Mouse (Mus musculus): Measurements from ENCODE around the gene Phf7.

Phf7 gene

DNA sequence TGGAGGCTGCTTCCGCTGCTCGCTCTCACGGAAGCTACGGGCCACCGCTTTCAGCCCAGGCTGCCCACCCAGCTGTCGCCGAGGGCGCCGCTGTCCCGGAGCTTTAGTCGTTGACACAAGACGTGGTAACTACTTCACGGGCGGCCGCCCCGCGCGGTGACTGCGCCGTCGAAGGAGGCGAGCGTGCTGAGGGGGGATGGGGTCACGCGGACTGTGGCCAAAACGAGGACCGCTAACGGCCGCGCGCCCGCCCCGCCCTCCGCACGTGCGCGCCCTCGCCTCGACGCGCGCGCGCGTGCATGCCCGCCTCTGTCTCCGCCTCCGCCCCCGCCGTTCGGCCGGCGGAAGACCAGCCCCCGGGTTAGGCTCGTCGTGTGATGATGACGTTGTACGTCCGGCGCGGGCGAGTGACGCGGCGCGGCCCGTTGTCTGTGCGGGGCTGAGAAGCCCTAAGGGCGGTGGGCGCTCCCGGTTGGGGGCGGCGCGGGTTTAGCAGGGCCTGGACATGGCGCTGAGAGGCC is at the start of gene Phf7, which contains the start of gene Bap1:
TSS of gene Phf7 (minus strand) at position 234 of the 521 bp plus-strand sequence.
TSS of gene Bap1 (plus strand) at position 367 of the 521 bp plus-strand sequence.
- DNase-seq (ENCODE audit: low spot score in 2 of 2): peak; percentile 97 to 98

DNA sequence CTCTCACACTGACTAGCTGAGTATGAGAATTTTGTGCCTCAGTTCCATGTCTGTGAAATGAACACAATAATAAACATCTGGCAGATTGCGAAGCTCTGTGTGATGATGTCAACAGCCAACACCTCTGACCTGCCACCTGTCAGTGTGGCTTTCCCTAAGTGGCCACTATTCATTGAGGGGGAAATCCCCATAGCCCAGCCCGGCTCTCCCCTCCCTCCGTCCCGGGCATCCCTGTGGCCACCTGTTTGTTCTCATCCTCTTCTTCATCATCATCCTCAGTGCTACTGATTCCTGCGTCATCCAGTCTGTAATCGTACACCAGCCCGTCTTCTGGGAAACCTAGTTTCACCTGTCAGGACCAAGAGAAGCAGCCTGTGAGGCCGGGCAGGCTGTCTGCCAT is 34.6 kb upstream of the Phf7 start:
- no peak for DNase-seq (ENCODE audit: low spot score in 2 of 2)

DNA sequence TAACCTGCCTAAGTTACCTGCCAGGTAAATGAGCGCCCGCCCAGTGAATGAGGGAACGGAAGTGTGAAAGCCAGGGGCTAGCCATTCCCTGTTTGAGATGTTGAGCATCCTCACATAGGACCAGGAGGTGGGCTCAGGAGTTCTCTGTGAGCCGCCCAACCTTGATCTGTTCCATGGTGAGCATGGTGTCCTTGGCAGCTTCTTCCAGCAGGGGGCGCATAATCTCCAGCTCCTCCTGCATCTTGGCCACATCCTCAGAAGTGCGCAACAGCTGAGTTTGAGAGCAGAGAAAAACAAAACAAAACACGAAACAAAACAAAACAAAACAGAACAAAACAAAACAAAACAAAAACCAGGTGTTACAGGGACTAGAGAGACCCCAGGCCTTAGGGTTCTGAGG is 21.0 kb upstream of the Phf7 start:
- peak; percentile 82 to 87 for DNase-seq (ENCODE audit: low spot score in 2 of 2)

DNA sequence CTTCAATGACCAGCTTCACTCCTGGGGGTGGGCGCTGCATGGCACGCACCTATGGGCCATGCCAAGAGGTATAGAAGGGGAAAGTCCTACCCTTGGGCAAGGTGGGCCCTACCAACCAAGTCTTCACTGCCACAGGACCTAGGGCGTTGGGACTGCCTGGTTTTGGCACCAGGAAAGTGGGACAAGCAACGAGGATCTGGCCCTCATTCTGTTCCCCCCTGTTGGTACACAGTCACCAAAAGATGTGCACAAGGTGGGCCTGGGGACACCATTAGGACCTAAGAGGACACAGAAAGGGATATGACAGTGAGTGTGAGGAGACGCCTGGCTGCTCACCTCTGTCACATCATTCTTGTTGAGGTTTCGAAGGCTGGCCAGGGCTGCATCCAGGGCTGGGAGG is 20.0 kb upstream of the Phf7 start:
- DNase-seq (ENCODE audit: low spot score in 2 of 2): no peak

DNA sequence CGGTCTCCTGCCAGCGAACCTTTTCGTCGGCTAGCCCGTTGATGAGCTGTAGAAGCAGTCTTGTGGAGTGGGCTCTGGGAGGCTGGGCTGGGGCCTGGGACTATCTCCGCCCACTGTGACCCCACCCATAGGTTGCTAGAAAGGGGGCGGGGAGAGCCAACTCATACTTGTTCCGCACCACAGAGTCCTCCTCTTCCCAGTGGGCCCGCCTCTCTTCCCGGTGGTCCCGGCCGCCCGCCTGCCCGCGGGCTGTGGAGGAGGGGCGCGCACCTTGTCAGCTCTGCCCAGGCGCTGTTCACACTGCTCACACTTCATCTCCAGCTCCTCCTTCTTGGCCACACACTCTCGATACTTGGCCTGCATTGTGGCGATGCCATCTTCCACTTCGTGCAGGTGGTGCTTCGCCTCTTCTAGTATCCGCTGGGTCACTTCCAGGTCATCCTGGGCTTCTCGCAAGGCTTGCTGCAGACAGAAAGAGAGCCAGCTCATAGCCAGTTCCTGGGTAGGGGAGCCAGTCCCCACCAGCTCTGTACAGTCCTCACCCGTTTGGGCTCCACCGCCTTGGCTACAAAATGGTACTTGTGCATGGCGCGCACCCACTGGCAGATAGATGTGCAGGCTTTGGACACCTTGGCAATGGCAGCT is 18.5 kb upstream of the Phf7 start:
- peak; percentile 76 for DNase-seq (ENCODE audit: low spot score in 2 of 2)

DNA sequence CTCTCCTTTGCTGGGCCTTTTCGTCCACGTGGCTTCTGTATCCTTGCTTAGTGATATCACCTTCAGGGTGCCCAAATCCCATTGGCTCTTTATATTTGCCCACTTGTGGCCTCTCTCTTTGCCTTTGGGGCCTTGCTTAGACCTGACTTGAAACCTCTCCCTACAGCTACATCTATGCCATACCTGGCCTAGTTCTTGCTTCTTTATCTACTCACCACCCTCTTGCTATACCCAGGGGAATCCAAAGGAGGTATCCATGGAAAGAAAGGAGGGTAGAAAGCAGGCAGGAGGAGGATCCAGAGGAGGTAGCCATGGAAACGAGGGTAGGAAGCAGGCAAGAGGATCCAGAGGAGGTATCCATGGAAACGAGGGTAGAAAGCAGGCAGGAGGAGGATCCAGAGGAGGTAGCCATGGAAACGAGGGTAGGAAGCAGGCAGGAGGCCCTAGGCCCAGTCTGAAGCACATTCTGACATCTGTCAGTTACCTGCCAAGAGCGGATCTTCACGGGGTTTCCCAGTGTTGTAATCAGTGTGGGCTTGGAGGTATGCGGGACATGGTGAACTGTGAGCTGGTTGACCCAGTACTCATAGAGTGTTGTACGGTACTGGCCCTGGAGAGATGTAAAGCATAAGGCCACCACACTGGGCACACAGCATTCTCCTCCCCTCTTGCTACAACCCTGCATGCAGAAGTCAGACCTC is 17.3 kb upstream of the Phf7 start:
- DNase-seq (ENCODE audit: low spot score in 2 of 2): peak; percentile 67 to 87

DNA sequence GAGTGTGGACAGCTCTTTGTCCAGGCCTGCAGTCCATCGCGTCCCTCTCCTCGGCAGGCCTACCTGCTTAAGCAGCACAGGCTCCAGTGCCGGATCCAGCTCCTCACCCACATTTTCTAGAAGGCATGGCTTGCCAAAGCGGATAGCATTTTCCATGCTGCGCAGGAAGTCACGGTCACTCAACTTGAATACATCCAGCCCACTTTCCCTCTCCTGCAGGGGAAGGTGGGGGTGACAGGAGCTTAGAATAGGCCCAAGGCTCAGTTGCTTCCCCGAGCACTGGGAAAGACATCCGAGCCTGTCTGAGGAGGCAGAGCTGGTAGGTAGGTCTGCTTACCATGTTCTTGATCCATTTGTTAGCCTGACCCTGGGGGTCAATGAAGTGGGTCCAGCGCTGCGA is 16.5 kb upstream of the Phf7 start:
- peak in 1 of 2 experiments; percentile 33 for DNase-seq (ENCODE audit: low spot score in 2 of 2)

DNA sequence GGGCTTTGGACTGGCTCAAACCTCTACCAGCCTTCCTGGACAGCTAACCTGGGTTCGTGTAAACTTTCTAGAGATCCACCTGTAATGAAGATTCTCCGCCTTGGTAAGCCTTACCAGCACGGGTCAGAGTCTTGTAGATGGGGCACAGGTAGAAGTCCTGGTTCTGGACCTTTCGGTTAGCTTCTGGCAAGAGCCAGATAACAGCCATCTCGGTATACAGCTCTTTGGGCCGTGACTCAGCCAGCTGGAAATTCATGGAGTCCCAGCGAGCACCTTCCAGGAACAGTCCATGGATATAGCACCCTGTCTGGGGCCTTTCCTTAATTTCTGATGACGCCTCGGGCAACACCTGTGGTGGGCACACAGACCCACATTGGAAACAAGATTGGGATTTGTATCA is 9.8 kb upstream of the Phf7 start:
- DNase-seq (ENCODE audit: low spot score in 2 of 2): no peak

DNA sequence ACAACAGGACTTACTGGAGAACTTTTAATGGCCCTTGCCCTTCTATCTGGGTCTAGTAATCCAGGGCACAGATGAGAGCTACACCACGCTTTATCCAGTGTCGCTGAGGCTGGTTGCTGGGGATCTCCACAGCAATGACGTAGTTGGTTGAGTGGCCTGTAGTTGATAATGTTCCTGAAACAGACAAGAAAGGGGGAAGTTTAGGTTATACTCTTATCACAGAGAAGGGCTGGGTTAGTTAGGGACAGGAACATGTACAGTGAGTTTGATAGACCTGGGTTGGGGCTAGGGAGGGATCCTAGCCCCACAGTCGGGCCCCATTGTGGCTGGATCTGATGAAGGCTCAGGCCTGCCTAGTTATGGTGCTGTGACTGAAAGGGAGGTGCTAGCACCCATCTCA is 9.3 kb upstream of the Phf7 start:
- no peak for DNase-seq (ENCODE audit: low spot score in 2 of 2)

DNA sequence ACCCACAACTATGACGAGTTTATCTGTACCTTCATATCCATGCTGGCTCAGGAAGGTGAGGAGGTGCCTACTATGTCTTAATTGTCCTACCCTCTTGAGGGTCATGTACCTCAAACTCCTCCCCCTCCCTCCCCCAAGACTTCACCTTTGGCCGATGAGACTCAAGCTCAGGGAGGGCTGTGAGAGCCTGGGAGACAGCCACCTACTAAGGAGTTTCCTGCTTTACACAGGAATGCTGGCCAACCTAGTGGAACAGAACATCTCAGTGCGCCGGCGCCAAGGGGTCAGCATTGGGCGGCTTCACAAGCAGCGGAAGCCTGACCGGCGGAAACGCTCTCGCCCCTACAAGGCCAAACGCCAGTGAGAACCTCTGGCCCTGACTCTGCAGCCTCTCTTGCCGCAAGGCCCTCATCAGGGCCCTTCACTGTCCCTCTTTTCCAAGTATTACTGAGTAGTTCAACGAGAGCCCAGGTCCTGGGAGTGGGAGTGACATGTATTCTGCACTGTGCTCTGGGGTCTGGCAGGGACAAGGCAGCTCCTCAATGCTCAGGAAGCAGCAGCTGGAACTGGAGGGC is 7.4 kb upstream of the Phf7 start:
- DNase-seq (ENCODE audit: low spot score in 2 of 2): no peak

DNA sequence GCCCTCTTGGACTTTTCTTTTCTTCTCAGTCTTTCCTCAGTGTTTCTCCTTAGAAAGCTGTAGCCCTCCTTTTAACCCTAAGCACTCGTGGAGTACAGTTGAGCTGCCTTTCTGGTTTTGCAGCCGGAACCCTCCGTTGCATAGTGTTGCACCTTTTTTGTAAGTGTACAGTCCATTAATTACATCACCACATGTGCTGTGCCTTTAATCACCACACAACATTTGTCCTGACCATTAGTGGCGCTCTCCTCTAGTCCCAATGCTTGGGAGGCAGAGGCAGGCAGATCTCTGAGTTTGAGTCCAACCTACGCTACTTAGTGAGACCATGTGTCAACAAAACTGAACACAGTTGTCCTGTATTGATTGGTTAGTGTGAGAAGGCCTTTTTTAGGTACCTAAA is 974 bp upstream of the Phf7 start:
- no peak for DNase-seq (ENCODE audit: low spot score in 2 of 2)

DNA sequence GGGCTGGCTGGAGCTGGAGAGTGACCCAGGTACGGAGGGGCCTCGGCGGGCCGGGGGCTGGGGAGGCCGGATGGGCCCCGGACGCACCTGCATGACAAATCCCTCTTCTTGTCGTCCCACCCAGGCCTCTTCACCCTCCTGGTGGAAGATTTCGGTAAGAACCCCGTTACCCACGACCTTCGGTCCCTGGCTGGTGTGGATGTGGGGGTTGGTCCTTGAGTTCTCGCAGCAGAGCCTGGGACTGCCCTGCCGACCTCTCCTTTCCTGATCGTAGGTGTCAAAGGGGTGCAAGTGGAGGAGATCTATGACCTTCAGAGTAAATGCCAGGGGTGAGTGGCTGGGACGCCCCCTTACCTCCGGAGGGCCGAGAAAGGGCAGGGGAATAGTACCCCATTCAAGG is 509 bp upstream of the Phf7 start:
- DNase-seq (ENCODE audit: low spot score in 2 of 2): no peak

DNA sequence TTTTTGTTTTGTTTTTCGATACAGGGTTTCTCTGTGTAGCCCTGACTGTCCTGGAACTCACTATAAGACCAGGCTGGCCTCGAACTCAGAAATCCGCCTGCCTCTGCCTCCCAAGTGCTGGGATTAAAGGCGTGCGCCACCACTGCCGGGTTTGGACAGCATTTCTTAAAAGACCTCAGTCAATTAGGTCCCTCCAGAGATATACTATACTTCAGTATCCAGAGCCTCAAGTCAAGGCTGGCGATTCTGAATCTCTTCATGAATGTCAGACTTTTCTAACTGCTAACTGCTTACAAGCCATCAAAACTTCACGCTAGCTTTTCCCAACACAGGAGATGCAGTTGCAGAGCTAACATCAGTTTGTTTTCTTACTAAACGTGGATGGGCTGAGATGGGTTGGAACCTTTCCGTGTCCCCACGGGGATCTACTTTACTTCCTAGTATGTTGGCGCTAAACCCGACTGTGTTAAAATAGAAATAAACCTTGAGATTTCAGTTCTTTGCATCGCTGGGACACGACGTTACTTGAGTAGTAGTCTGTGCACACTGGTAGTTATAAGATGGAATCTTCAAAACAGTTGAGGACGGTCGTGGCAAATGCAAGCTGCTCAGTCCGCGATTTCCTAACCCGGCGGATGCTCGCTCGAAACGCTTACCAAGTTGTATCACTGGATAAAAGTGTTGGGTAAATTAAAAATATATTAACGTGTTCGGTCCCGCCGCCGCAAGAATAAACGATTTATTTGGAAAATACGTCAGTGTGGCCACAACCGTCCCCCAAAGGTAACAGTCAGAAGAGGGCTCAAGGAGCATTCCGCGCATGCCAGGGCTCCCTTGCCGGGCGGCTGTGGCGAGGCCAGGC is 664 bp downstream of the Phf7 start:
- DNase-seq (ENCODE audit: low spot score in 2 of 2): no peak

DNA sequence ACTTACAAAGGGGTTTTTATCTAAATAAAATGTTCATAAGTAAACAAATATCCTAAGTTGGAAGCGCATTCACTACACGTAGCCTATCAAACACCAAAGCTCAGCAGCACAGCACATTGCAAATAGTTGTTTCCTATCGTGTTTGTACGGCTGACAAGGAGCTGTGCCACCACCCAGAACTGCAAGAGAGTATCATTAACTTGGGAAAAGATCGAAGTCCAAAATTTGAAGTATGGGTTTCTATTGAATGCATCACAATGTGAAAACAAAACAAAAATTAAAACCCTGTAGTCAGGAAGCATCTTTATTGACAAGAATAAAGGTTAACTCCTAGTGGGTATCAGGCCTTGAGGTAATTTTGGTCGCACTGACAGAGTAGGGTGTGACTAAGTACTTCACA is 2.7 kb downstream of the Phf7 start:
- no peak for DNase-seq (ENCODE audit: low spot score in 2 of 2)

DNA sequence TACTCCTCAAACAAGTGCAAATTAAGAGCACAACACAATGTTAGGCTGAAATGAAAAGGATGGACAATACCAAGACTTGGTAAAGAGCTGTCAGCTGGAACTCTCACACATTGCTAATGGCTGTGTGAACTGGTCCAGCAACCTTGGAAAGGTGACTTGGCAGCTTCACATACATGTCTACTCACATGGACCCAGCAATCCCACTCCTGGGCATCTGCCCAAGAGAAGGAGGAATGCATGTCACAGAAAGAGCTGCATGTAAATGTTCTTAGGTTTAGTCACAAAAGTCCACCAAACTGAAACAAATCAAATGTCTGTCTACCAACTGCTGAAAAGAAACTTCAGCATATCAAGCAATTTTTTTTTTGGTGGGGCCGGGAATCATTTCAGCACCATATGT is 5.2 kb downstream of the Phf7 start:
- DNase-seq (ENCODE audit: low spot score in 2 of 2): no peak

DNA sequence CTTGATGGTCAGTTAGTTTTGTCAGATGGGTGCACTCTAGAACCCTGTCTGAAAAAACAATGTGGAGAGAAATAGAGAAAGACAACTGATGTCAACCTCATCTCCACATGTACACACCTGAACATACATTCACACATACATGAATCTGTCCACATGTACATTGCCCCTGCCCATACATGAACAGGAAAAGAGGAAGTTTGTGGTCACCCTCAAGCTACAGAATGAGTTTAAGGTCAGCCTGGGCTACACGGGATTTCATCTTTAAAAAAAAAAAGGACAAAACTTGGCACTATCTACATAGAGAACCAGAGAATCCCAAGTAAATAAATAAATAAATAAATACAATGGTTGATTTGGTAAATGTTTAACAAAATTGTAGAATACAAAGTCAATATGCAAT is 6.3 kb downstream of the Phf7 start:
- DNase-seq (ENCODE audit: low spot score in 2 of 2): no peak

DNA sequence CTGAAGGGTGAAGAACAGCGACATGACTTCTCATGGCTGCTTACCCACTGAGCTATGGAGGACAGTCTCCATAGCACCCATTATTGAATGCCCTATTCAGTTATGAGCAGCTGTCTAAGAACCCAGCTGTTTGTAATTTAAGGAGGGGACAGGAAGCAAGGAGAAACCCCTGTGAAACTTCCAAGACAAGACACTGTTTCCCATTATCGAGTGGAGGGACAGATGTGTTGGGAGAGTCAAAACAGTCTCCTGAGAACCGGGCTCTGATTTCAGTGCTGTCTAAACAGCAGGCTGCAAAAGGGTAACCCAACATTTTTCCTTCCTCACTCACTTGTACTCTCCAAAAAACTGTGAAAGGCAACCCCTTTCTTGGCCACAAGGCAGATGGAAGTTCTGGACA is 10.6 kb downstream of the Phf7 start:
- DNase-seq (ENCODE audit: low spot score in 2 of 2): no peak

DNA sequence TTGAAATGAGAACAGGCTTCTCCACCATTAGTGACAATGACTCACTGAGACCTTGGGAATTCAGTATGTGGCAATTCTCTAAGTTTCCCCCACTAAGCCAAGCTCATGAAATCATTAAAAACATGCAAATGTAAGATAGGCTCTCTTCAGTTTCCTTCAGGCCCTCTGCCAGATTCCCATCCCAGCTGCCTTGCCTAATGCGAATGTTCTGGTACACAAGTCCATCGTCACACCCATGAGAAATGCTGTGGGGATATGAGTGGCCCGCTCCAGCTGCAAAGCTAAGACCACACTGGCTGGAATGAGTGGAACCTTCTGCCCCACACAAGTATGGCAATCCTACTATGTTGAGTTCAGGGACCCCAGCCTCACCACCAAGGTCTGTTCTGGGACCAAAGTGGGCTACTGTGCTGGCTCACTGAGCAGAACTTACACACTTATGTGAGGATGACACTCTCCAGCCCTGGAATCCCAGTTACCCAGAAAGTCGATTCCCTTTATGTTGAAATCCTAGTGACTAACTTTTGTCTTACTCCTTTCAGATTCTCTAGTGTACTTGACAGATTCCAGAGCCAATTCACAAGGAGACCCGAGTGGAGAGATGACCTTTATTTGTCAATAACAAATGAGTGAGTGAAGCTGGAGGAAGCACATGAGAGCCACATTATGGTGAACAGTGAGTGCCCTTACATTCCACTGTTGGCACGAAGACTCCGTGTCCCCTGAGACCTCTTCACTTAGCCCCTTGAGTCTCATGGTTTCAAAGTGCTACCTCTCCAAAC is 13.8 kb downstream of the Phf7 start:
- no peak for DNase-seq (ENCODE audit: low spot score in 2 of 2)

DNA sequence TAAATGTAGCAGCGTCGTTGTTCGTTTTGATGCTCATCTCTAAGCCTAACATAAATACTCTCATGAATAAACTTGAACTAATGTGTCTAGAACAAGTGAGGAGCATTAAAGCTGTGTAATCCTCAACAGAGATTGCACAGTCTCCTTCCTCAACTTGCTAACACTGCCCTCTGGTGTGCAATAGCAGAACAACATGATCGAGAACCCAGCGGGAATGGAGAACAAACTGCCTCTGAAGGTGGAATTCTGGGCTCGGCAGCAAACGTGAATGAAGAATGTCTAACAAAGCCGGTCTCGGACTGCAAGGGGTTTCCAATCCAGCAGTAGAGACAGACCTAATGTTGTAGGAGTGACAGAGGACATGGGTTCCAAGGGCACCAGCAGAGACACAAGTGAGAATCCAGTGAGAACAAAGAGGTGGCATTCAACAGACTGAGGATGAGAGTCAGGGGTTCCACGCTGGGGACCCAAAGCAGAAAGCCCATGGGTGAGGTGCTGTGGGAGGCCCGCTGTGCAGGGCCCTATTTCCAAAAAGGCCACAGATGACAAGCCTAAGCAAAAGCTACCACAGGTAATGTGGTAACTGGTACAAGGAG is 17.0 kb downstream of the Phf7 start:
- peak; percentile 84 to 92 for DNase-seq (ENCODE audit: low spot score in 2 of 2)

DNA sequence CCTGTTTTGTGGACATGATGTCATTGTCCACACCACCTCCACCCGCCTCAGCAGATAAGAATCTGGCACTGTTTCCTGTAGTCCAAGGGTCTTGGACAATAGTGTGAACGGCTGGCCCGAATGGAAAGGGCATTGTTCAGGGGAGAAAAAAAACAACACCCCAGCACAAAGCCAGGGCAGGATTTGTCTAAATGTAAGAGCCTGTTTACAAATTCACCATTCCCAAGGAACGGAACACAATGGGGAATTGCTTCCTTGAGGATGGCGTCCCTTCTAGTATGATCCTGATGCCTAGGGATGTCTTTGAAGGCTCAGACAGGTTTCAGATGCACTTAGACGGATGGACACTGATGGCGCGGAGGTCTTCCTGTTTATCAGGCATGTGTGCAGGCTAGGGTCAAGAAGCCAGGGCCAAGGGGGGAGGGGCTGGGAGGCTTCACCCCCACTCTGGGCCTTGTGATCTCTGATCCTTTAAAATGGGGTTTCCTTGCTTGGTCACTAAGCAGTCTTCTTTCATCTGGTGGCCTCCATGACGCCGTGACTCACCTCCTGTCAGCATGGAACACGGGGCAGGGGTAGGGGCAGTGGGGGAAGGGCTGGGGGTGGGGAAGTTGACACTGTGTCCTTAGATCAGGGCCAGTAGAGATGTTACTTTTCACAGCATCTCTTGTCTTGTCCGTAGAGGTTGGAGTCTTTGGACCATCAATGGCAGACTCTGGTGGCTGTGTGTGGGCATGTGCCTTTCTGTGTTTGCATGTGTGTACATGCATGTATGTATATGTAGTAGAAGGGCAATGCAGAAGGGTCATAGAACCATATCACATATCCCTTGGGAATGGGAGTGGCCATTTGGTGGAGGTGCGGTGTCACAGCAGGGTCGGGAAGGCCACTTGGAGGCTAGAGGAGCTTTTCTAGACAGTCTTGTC is 17.8 kb downstream of the Phf7 start:
- DNase-seq (ENCODE audit: low spot score in 2 of 2): no peak

All from right cerebral cortex, postnatal 10 days (tissue).